Mouse (Mus musculus) spleen, adult 12 weeks (tissue): ENCODE measurements around the gene Fcna.

Experiments
- DNase-seq: peaks from one replicate; pipeline ENCODE4 v3.0.0; 2022; ENCODE audit warnings: low spot score

The Fcna gene

GRCm38 (mm10) chr2:25577951-25578795 lies 49.7 kb downstream of the Fcna start:
- no peak for DNase-seq

- no peak for DNase-seq
These were observed 50.6 kb downstream of the Fcna start for GRCm38 (mm10) chr2:25576965-25577891.

GRCm38 (mm10) chr2:25576028-25576850 lies 51.6 kb downstream of the Fcna start:
- DNase-seq, result no peak

- DNase-seq, result no peak
These were observed 52.3 kb downstream of the Fcna start for GRCm38 (mm10) chr2:25575432-25576027.
